Mouse (Mus musculus) mouse embryonic stem cell (cell line): ENCODE measurements around the gene Psma6.
"Not testable (repeated sequence)": the region's sequence is repeated elsewhere in the genome, so short reads cannot be mapped to it uniquely, and the experiment has no call there.

ENCODE experiments used
- in situ Hi-C, 2 experiments: fragments of 300-500 bp; cut with MboI; formaldehyde crosslinking; loops; 1 replicate in 1 of 2; 3 replicates in 1 of 2; pipeline ENCODE4 v1.14.3; 2019 to 2020; ENCODE audit warnings: low sequenced_read_pairs in 2 of 2, low pct_unique_long_range_greater_than_20kb in 1 of 2, mixed read lengths in 1 of 2; ENCODE audit not compliant: unreplicated experiment in 1 of 2

The Psma6 gene

DNA sequence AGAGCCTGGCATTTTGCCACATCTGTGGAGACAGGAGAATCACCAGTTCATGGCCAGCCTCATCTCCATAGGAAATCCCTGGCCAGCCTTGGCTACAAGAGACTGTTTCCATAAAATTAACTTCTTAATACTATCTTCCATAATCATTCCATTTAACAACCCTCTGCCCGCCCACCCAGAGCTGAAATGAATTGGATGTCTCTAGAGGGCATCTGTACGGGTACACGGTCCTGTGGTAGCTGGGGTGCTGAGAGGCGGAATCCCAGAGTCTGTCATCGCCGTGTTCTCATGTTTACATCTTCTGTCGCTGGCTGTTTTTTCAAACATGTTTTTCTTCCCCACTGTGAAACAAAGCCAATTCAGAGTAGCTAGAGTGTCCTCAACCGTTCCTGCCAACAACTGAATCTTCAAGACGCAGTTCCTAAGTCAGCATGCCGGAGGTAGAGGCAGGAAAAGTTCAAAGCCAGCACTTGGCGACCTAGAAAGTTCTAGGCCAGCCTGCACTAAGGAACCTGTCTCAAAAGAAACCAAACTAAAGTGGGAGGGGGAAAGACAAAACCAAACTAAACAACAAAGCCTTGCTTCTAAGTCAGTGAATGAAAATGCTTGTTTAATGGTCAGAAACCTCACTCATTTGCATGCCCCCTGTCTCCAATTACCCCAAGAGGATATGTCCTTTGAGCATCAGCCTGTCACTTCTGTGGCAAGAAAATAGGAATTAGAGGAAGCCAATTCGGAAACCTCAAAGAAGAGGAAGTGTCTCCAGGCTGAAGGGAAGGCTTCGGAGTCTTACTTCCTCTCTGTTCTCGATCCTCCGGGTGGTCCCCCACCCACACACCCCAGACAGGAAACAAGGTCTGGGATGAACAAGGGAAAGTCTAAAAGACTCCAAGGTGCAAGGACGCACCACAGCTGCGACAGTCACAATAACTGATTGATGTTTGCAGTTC is 5.4 kb downstream of the Psma6 start:
- in situ Hi-C loops = no loop called here

DNA sequence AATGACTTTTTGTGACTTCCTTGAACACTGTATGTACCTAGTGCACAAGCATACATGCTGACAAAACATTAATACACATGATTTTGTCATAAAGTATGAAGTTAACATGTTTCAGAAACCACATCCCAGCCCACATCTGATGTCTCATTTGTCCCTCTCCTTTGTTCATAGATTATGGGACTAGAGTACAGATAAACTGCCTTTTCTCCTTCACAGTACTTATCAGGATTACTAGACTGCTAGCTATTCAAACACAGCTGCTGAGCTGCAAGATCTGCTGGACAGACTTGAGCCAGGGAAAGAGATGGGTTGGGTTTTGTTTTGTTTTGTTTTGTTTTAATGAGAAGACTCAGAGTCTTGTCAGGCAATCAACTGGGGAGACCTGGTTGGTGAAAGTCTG is 8.1 kb downstream of the Psma6 start:
- in situ Hi-C loops = no loop called here

DNA sequence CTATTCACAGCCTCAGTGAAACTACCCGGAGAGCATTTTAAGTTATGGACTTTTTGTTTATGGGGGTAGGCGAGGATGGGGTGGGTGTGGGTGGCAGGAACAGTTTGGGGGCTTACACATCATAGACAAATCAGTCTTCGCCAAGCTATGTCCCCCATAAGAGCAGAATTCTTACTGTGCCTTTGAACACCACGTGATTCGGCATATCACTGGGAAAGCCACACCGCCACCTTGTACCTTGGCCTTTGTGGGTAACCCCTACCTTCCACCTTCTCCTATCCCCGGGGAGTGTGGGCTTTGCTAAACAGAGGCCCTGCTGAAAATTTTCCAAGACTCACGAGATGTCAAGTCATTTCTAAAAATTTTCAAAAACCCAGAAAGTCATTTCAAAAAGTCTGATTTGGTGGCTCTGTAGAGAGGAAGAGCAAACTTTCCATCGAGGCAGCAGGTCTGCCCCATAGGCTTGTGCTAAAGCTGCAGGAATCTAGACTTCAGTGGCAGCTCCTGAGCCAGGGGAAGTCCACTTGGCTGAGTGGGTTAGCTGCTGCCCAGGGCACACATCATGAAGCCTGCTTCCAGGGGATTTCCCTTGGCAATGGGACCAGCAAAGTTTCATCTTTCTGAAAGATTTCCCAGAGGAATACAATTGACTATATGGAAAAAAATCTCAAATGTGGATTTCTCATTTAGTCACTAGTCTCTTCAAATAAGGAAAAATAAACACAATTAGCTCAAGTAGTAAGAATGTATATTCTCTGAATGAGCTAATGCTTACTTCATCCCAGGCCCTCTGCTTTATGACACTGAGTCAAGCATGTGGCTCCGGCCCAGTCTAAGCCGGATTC is 8.9 kb downstream of the Psma6 start:
- in situ Hi-C loops = no loop called here

DNA sequence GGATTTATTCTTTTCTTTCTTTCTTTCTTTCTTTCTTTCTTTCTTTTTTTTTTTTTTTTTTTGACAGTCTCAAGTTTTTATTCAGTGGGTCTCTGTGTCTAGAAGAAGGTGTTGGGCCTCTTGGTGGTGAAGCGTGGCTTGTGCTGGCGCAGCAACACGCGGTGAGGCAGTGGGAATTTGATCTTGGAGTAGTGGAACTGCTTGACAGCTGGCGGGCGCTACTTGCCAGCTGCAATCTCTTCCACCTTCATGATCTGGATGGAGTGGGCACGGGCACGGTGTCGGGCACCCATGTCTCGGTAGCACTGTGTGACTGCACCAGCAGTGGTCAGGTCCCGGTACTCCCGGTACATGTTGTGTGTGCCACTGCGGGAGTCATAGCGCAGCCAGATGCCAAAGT is 11.6 kb downstream of the Psma6 start:
- in situ Hi-C loops = not testable (repeated sequence)

DNA sequence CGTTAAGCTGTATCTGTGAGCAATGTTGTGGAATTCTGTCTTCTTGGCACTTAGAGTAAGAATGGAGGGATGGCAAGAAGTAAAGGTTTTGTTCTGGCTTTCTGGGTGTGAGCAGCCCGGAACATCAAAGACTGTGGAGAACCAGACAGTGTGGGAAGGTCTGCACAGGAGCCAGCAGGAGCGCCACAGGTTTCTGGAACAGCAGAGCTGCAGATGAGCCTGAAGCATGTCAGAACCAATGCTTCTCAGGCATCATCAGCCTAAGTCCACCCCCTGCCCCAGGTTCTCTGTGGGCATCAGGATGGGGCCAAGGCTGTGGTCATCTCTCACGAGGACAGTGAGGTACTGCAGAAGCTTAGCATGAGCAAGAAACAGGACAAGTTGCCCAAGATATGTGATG is 12.5 kb downstream of the Psma6 start:
- in situ Hi-C loops = no loop called here

DNA sequence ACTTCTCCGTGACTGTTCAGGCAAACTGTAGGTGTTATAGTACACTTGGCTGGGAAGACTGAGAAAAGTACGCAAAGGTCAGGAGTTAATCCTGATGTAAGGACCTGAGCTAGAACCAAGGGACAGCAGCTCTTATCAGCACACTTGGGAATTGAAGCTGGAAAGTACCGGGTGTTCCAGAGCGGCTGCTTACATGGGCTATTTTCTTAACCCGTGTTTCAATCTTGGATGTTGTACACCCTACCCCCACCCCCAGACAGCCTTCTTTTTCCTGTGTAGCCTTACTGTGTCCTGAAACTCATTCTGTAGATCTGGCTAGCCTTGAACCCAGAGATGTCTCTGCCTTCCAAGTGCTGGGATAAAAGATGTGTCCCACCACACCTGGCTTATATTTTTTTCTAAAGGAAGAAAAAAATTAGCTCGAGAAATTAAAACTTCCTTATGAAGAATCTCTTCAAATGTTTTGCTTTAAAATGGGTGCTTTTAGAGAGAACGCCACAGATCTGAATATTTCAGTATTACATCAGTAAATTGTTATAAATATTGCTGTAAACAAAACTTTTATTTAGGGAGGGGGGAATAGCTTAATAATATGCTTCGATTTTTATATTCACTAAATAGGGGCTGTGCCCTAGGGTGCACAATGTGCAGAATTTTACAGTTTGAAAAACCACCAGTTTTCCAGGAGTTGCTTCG is 13.7 kb downstream of the Psma6 start:
- in situ Hi-C loops = no loop called here

DNA sequence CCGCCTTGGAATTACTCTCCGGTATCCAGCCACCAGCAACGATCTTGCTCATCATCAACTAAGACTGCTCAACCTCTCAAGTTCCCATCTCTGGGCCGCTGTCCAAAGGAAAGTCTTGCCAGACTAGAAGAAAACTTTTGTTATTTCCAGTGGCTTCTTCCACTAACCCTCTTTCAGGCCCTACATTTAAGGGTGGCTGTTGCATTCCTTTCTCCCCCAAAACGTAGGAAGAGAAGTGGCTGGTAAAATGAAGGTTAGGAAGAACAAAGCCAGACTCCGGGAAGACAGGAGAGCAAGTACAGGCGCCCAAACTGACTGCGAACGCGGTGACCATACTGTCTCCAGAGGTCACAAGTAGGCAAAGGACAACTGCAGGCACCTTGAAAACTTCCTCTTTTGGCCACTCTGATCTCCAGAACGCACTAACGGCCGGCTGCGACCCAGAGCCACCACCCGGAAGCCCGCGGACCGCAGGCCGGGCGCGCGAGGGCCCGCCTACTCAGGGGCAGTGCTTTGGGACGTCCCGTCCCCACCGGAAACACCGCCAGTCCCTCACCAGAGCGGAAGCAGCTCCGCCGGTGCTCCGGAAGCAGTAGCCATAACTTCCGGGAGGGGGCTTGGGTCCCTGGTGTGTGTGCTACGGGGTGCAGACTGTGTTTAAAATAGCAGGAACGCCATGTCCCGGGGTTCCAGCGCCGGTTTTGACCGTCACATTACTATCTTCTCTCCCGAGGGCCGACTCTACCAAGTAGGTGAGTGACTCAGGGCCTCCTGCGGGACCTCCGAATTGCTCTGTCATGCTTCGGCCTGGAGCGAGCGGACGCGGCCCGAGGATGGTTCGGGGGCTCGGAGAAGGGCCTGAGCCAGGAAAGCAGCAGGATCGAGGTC is 14.5 kb downstream of the Psma6 start:
- in situ Hi-C loops = no loop called here

DNA sequence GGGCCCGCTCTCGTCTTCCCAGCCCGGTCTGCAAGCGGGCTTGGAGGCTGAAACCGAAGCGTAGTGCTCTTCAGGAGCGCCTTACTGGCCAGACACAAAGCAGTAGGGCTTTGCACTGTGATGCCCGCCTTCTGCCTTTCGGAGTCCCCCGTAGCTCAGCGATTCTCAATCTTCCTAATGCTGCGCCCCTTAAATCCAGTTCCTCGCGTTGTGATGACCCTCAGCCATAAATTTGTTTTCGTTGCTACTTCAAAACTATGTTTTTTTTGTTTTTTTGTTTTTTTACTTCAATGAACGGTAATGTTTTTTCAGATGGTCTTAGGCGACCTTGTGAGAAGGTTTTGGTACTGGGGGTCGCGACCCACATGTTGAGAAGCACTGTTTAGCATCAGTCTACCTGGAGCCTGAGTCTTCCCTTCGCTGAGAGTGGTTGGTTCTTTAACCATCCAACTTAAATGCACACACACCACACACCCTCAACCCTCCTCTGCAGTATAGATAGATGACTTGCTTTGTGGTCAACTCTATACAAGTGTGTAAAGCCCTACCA is 15.2 kb downstream of the Psma6 start:
- in situ Hi-C loops = no loop called here

DNA sequence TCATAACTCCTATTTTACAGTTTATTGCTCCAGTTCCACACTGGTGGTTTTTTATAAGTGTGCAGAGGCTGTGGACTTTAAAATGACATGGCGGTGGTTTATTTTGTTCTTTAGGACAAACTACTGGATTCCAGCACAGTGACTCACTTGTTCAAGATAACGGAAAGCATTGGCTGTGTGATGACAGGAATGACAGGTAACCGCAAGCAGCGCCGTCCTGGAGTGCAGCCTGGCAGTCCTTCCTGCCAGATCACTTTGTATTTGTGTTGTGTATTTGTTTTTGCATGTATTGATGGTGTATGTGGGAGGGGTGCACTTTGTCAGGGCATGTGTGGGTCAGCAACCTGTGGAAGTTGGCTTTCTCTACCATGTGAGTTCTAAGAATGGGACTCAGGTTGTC is 23.9 kb downstream of the Psma6 start:
- in situ Hi-C loops = no loop called here

DNA sequence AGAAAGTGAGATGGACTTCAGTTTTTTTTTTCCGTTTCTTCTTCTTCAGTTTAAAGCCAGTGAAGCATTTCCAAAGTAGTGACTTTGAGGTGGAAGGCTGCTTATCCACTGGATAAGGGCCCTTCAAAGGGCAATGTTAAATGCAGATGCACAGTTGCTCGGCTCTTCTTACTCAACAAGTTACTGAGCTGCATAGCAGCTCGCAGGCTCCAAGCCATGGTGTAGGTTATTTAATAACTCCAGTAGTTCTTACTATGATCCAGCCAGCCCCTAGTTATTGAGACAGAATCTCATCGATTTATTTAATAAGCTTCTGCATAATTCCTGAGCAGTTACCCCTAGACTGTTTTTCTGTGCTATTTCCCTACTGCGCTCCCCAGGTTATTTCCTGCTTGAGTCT is 31.2 kb downstream of the Psma6 start:
- in situ Hi-C loops = no loop called here

DNA sequence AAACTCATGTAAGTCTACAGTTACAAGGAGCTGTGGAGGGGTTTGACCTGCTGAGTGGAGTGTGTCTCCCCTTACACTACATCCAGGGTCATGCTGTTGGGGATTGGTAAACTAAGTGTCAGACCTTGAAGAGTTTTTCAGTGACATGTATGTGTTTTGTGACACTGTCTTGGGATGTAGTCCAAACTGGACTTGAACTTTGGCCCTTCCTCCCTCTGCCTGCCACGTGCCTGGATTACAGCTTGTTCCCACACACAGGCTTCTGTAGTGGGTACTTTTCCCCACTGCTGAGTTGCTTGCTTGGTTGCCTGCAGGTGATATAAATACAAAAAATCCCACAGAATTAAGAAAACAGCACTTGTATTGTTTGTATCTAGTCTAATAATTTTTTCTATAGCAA is 31.7 kb downstream of the Psma6 start:
- in situ Hi-C loops = no loop called here

DNA sequence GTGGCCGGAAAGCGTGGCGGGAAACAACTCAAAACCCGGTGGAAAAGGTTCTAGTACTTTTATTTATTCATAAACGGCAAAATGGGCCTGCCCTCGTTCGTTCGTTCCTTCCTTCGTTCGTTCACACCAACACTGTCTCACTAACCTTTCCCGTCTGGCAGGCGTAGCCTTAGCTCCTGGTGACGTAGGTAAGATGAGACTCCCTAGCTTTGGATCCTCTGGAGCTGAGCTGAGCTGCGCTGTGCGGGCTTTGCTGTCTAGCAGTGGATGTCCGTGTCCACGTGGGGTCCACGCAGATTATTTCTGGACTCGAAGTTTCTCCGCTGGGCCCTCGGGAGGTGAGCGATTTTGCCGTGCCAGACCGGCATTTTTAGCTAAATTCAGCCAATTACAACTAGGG is 36.2 kb downstream of the Psma6 start:
- in situ Hi-C loops = no loop called here

DNA sequence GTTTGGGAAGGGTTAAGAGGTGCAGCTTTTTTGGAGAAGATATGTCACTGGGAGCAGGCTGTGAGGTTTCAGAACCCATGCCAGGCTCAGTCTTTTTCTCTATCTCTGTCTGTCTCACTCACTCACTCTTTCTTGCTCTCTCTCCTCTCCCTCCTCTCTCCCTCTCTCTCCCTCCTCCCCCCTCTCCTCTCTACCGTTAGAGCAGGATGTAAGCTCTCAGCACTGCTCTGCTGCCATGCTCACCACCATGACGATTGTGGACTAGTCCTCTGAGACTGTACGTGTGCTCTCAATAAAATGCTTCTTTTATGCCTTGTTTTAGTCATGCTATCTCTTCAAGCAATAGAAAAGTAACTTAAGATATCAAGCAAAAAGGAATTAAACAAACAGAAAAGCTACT is 38.0 kb downstream of the Psma6 start:
- in situ Hi-C loops = no loop called here

DNA sequence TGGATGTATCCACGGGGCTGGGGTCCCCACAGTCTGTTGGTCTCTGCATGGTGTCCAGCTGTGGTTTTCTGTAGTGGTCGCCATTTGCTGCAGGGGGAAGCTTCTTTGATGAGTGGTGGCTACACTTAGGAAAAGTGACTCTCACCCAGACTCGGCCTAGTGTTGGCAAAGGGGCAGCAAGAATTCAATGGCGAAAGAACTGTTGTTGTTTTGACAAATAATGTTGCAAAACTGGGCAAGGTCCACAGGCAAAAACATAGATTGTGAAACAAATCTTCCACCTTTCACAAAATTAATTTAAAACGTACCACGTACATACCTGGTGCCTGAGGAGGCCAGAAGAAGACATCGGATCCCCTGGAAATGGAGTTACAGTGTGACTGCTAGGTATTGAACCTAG is 42.3 kb downstream of the Psma6 start:
- in situ Hi-C loops = no loop called here

DNA sequence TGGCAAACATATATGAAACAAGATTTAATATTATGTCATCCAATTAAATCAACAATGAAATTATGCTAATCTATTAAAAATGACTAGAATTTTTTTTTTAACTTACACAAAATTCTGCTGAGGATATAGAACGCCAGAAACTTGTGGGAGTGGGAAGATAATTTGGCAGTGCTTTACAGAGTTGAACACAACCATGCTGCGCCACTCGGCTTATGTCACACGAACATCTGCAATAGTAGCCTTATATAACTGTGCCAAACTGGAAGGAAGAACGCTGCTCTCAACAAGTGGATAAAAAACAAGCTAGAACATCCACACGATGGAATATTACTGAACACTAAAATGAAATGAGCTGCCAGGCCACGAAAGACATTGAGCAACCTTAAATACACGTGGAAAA is 45.2 kb downstream of the Psma6 start:
- in situ Hi-C loops = no loop called here

DNA sequence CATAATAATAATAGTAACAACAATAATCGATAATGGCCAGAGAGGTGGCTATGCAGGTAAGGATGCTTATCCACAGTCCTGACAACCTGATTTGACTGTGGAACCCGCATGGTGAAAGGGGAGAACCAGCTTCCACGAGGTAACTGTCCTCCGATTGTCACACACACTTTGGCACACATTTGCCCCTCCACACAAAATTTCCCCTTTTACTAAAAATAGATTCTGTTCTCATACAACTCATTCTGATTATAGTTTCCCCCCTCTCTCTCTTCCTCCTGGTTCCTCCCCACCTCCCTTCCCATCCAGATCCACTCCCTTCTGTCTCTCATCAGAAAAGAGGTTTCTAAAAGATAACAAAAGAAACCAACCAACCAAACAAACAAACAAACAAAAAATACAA is 45.9 kb downstream of the Psma6 start:
- in situ Hi-C loops = loop anchor here in 1 of 2 experiments (5.0 kb wide), 1 partner anchor 67 kb away; no protein-coding TSS in a partner anchor

DNA sequence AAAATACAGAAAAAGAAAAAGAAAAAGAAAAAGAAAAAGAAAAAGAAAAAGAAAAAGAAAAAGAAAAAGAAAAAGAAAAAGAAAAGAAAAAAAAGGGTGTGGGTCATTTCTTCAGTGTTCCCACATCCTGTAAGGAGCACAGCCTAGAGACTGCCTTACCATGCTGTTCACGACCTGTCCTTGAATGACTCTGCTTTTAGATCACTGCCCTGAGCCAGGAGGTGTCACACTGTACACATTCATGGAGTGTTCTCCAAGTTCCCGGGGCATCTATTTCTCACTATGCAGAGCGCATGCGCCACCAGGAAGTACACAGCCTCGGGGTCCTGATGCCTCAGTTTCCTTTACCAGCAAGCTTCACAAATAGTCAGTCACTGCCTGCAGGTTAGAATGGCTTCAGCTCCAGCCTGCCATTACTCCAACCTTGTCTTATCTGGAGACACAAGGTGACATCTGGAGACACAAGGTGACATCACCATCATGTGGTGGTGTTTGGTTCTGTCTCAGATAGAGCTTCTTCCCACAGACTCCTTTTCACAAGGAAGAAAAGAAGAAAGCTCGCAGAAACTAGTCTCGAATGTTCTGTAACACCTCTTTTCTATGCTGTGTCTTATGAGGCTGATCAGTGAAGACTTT is 48.4 kb downstream of the Psma6 start:
- in situ Hi-C loops = loop anchor here in 1 of 2 experiments (5.0 kb wide), 1 partner anchor 65 kb away; no protein-coding TSS in a partner anchor
